Mouse (Mus musculus) liver, embryonic 14.5 days (tissue): ENCODE results near the gene Ltbp1. TPM values are rescaled to one million over a fixed set of nuclear protein-coding genes. Genes with fewer than 3 reads are reported as not detected.

Experiments
- ATAC-seq: fragments of 200-750 bp; cut with Nextera tagmentation; 2 replicates; pipeline ENCODE4 v1.8.0; 2017; ENCODE audit warnings: moderate number of reproducible peaks, mild to moderate bottlenecking, moderate library complexity; ENCODE audit not compliant: insufficient read depth
- DNase-seq, 3 experiments: peaks; one replicate each; pipeline ENCODE4 v3.0.0-alpha.2; 2012 to 2013; ENCODE audit warnings: low read depth in 3 of 3, low spot score in 3 of 3
- H3K27ac ChIP-seq: fragments of 300-500 bp; sonication (generic); 2 replicates; pipeline ENCODE4 v1.5.1; 2014; ENCODE audit warnings: moderate library complexity, mild to moderate bottlenecking, control low read depth, inconsistent platforms
- H3K27me3 ChIP-seq: fragments of 300-500 bp; sonication (generic); 2 replicates; pipeline ENCODE4 v1.6.1; 2014; ENCODE audit warnings: mild to moderate bottlenecking, low read length, moderate library complexity; ENCODE audit not compliant: control insufficient read depth, insufficient read depth
- H3K36me3 ChIP-seq: fragments of 300-500 bp; sonication (generic); replicated peaks from 2 replicates; pipeline ENCODE4 v1.6.1; 2014; ENCODE audit warnings: low read depth; ENCODE audit not compliant: control insufficient read depth, insufficient read depth
- H3K4me1 ChIP-seq, 2 experiments: fragments of 200-500 bp in 1 of 2; fragments of 300-500 bp in 1 of 2; sonication (generic) in 1 of 2; replicated peaks; 2 replicates each; pipeline ENCODE4 v1.6.1; 2012 to 2014; ENCODE audit warnings: antibody characterized with exemption in 1 of 2, inconsistent platforms in 1 of 2, low read length in 1 of 2; ENCODE audit not compliant: control insufficient read depth in 2 of 2, insufficient read depth in 2 of 2
- H3K4me2 ChIP-seq: fragments of 300-500 bp; sonication (generic); 2 replicates; pipeline ENCODE4 v1.6.1; 2014; ENCODE audit warnings: low read depth, mild to moderate bottlenecking, control low read depth, moderate library complexity
- H3K4me3 ChIP-seq, 2 experiments: fragments of 200-500 bp in 1 of 2; fragments of 300-500 bp in 1 of 2; sonication (generic) in 1 of 2; 2 replicates each; pipeline ENCODE4 v1.5.1; 2012 to 2014; ENCODE audit warnings: low read depth in 2 of 2, low read length in 2 of 2, mild to moderate bottlenecking in 2 of 2, control low read depth in 1 of 2, inconsistent platforms in 1 of 2, moderate library complexity in 1 of 2; ENCODE audit not compliant: insufficient read depth in 1 of 2
- H3K9ac ChIP-seq: fragments of 300-500 bp; sonication (generic); replicated peaks from 2 replicates; pipeline ENCODE4 v1.6.1; 2014; ENCODE audit warnings: mild to moderate bottlenecking, control low read depth, moderate library complexity
- H3K9me3 ChIP-seq: fragments of 300-500 bp; sonication (generic); 2 replicates; pipeline ENCODE4 v1.6.1; 2016; ENCODE audit warnings: low read length, mixed read lengths; ENCODE audit not compliant: control insufficient read depth
- CTCF ChIP-seq: IDR thresholded peaks from 2 replicates; pipeline ENCODE4 v1.5.1; 2016; ENCODE audit warnings: antibody characterized with exemption, low read depth, control low read depth
- EP300 ChIP-seq: IDR thresholded peaks from 2 replicates; pipeline ENCODE4 v1.6.1; 2016; ENCODE audit warnings: antibody characterized with exemption, low read depth
- WGBS: fragments of 180-500 bp; shearing (Covaris S2); extraction: QIAGEN DNeasy Blood & Tissue Kit; methylation state at CpG from one replicate; pipeline ENCODE4 v1.1.7; 2014; ENCODE audit not compliant: insufficient replicate concordance; 5-methylcytosine and 5-hydroxymethylcytosine counted together
- polyA plus RNA-seq, 2 experiments: library from polyadenylated mRNA; depleted of rRNA in 1 of 2; stranded (reverse) in 1 of 2; unstranded in 1 of 2; fragments of >200 nt; fragmentation: Nextera tagmentation in 1 of 2; extraction: Ambion mirVana in 1 of 2; gene quantifications; 2 replicates each; pipeline versions ENCODE4 v1.2.1 to v1.2.3; 2012 to 2014

Gene Ltbp1
- polyA plus RNA-seq, 2 experiments: 1.9 to 2.2 TPM

GRCm38 (mm10) chr17:75378256-75378871 is 373.0 kb downstream of the Ltbp1 start:
- DNase-seq (no peak), ATAC-seq (no peak)
- no peaks in the 10 kb centered on the region for H3K9me3 ChIP-seq
- no peaks in the 10 kb centered on the region for H3K4me1 ChIP-seq
- no peak overlapping the region for H3K4me2 ChIP-seq
- H3K36me3 ChIP-seq: no peaks in the 10 kb centered on the region
- TF ChIP-seq EP300 (no peak), CTCF (no peak)
- WGBS: 65% methylated on average over 9 of the region's 9 CpGs
- H3K27me3 ChIP-seq: no peaks in the 10 kb centered on the region
- no peak overlapping the region for H3K4me3 ChIP-seq
- H3K27ac ChIP-seq: no peak overlapping the region
- H3K9ac ChIP-seq: no peak overlapping the region

GRCm38 (mm10) chr17:75380167-75380566 is 374.8 kb downstream of the Ltbp1 start:
- Histone ChIP-seq H3K4me2 (no peak overlapping the region), H3K4me3 (no peak overlapping the region), H3K36me3 (no peaks in the 10 kb centered on the region), H3K27ac (no peak overlapping the region), H3K27me3 (no peaks in the 10 kb centered on the region), H3K9ac (no peak overlapping the region), H3K9me3 (no peaks in the 10 kb centered on the region), H3K4me1 (no peaks in the 10 kb centered on the region)
- TF ChIP-seq EP300 (no peak), CTCF (no peak)
- ATAC-seq (no peak), DNase-seq (no peak)
- WGBS: 44% methylated on average over 2 of the region's 2 CpGs

GRCm38 (mm10) chr17:75388402-75388801 is 383.0 kb downstream of the Ltbp1 start:
- Histone ChIP-seq H3K27me3 (no peaks in the 10 kb centered on the region), H3K36me3 (no peaks in the 10 kb centered on the region), H3K4me1 (no peaks in the 10 kb centered on the region), H3K4me3 (no peak overlapping the region), H3K9me3 (no peaks in the 10 kb centered on the region), H3K27ac (no peak overlapping the region), H3K9ac (no peak overlapping the region), H3K4me2 (no peak overlapping the region)
- ATAC-seq: no peak
- no peak for TF ChIP-seq EP300
- no peak for TF ChIP-seq CTCF
- DNase-seq: no peak
- 70% methylated on average over 4 of the region's 4 CpGs for WGBS

- TF ChIP-seq CTCF (no peak), EP300 (no peak)
- no peak overlapping the region for H3K27ac ChIP-seq
- no peak overlapping the region for H3K9ac ChIP-seq
- H3K36me3 ChIP-seq: no peaks in the 10 kb centered on the region
- H3K4me3 ChIP-seq: no peak overlapping the region
- no peak overlapping the region for H3K4me2 ChIP-seq
- no peak for DNase-seq
- H3K9me3 ChIP-seq: no peaks in the 10 kb centered on the region
- no peak for ATAC-seq
- 80% methylated on average over 10 of the region's 10 CpGs for WGBS
- no peaks in the 10 kb centered on the region for H3K4me1 ChIP-seq
- H3K27me3 ChIP-seq: no peaks in the 10 kb centered on the region
Measured at GRCm38 (mm10) chr17:75390142-75390541, 384.8 kb downstream of the Ltbp1 start.

GRCm38 (mm10) chr17:75391429-75392192 is 386.2 kb downstream of the Ltbp1 start:
- Histone ChIP-seq H3K9ac (no peak overlapping the region), H3K36me3 (no peaks in the 10 kb centered on the region), H3K4me2 (no peak overlapping the region), H3K27me3 (no peaks in the 10 kb centered on the region), H3K4me3 (no peak overlapping the region), H3K4me1 (no peaks in the 10 kb centered on the region), H3K27ac (no peak overlapping the region), H3K9me3 (no peaks in the 10 kb centered on the region)
- DNase-seq (no peak), ATAC-seq (no peak)
- 58% methylated on average over 6 of the region's 6 CpGs for WGBS
- TF ChIP-seq CTCF (no peak), EP300 (no peak)
